Mouse (Mus musculus) hindbrain, embryonic 16.5 days (tissue): ENCODE measurements around the gene Gpr153. TPM values are rescaled to one million over a fixed set of nuclear protein-coding genes. Genes with fewer than 3 reads are reported as not detected.
"Not testable (repeated sequence)": the region's sequence is repeated elsewhere in the genome, so short reads cannot be mapped to it uniquely, and the experiment has no call there.

Experiments used
- ATAC-seq: fragments of 200-750 bp; cut with Nextera tagmentation; 2 replicates; pipeline ENCODE4 v1.8.0; 2017; ENCODE audit warnings: moderate TSS enrichment, moderate library complexity
- H3K27ac ChIP-seq: fragments of 300-500 bp; sonication (generic); 2 replicates; pipeline ENCODE4 v1.5.1; 2014; ENCODE audit warnings: low read depth, mild to moderate bottlenecking, control low read depth, low read length, moderate library complexity
- H3K27me3 ChIP-seq: fragments of 300-500 bp; sonication (generic); replicated peaks from 2 replicates; pipeline ENCODE4 v1.6.1; 2014; ENCODE audit warnings: low read length; ENCODE audit not compliant: control insufficient read depth, insufficient read depth
- H3K36me3 ChIP-seq: fragments of 300-500 bp; sonication (generic); 2 replicates; pipeline ENCODE4 v1.6.1; 2014; ENCODE audit warnings: mild to moderate bottlenecking, low read length, moderate library complexity, mixed read lengths; ENCODE audit not compliant: control insufficient read depth, insufficient read depth
- H3K4me1 ChIP-seq: fragments of 300-500 bp; sonication (generic); 2 replicates; pipeline ENCODE4 v1.6.1; 2014; ENCODE audit warnings: low read depth, low read length; ENCODE audit not compliant: control insufficient read depth, insufficient read depth
- H3K4me2 ChIP-seq: fragments of 300-500 bp; sonication (generic); 2 replicates; pipeline ENCODE4 v1.6.1; 2014; ENCODE audit warnings: mild to moderate bottlenecking, low read length, control low read depth, moderate library complexity
- H3K4me3 ChIP-seq: fragments of 300-500 bp; sonication (generic); 2 replicates; pipeline ENCODE4 v1.5.1; 2014; ENCODE audit warnings: mild to moderate bottlenecking, low read length, control low read depth, moderate library complexity
- H3K9ac ChIP-seq: fragments of 300-500 bp; sonication (generic); 2 replicates; pipeline ENCODE4 v1.6.1; 2014; ENCODE audit warnings: low read depth, mild to moderate bottlenecking, control low read depth, low read length, moderate library complexity
- H3K9me3 ChIP-seq: fragments of 300-500 bp; sonication (generic); 2 replicates; pipeline ENCODE4 v1.6.1; 2014; ENCODE audit warnings: mild to moderate bottlenecking, low read length, moderate library complexity; ENCODE audit not compliant: control insufficient read depth
- WGBS: fragments of 180-500 bp; shearing (Covaris S2); extraction: QIAGEN DNeasy Blood & Tissue Kit; methylation state at CpG from one replicate; pipeline ENCODE4 v1.1.7; 2014; 5-methylcytosine and 5-hydroxymethylcytosine counted together
- polyA plus RNA-seq: library from polyadenylated mRNA; unstranded; fragments of >200 nt; fragmentation: Nextera tagmentation; extraction: Ambion mirVana; gene quantifications from 2 replicates; pipeline ENCODE4 v1.2.1, GENCODE M21; 2015

Gene Gpr153
- polyA plus RNA-seq: 15.5 and 16.4 TPM in 2 replicates

- Histone ChIP-seq H3K36me3 (peaks cover 6% of the 10 kb centered on the region), H3K9me3 (no peaks in the 10 kb centered on the region), H3K4me3 (peak within 1 kb of the TSS; percentile 66), H3K9ac (peak within 1 kb of the TSS; percentile 82), H3K4me1 (peaks cover 27% of the 10 kb centered on the region), H3K27me3 (peaks cover 6% of the 10 kb centered on the region), H3K27ac (peak within 1 kb of the TSS; percentile 73), H3K4me2 (peak within 1 kb of the TSS; percentile 92)
- ATAC-seq: peak; percentile 84
- WGBS: under 1% methylated on average over 21 of the region's 48 CpGs
Measured at GRCm38 (mm10) chr4:152273621-152274236, at the start of gene Gpr153. Gene Gpr153 (plus strand): TSS chr4:152274232.

GRCm38 (mm10) chr4:152226901-152227486 is 47.0 kb upstream of the Gpr153 start:
- H3K9me3 ChIP-seq: no peaks in the 10 kb centered on the region
- ATAC-seq: peak; percentile 83
- H3K4me2 ChIP-seq: no peak overlapping the region
- H3K27me3 ChIP-seq: no peaks in the 10 kb centered on the region
- H3K9ac ChIP-seq: no peak overlapping the region
- H3K4me1 ChIP-seq: peaks cover 31% of the 10 kb centered on the region
- H3K4me3 ChIP-seq: no peak overlapping the region
- peak overlapping the region; percentile 60 for H3K27ac ChIP-seq
- WGBS: 57% methylated on average over 13 of the region's 13 CpGs
- H3K36me3 ChIP-seq: peaks cover 8% of the 10 kb centered on the region; the same call in 1 of the 2 replicates

- Histone ChIP-seq H3K9me3 (no peaks in the 10 kb centered on the region), H3K4me1 (peaks cover 22% of the 10 kb centered on the region), H3K4me3 (no peak overlapping the region), H3K9ac (no peak overlapping the region), H3K36me3 (peaks cover 11% of the 10 kb centered on the region; the same call in 1 of the 2 replicates), H3K27me3 (no peaks in the 10 kb centered on the region), H3K4me2 (no peak overlapping the region), H3K27ac (peak overlapping the region; percentile 60; the same call in 1 of the 2 replicates)
- no peak for ATAC-seq
- WGBS: 88% methylated on average over 12 of the region's 12 CpGs
Measured at GRCm38 (mm10) chr4:152227749-152228527, 46.1 kb upstream of the Gpr153 start.

GRCm38 (mm10) chr4:152230331-152230730 is 43.7 kb upstream of the Gpr153 start:
- not testable (repeated sequence) for H3K27ac ChIP-seq, H3K4me3 ChIP-seq, H3K4me2 ChIP-seq, ATAC-seq, H3K9ac ChIP-seq, H3K9me3 ChIP-seq, H3K27me3 ChIP-seq
- Histone ChIP-seq H3K4me1 (peaks cover 19% of the 10 kb centered on the region), H3K36me3 (peaks cover 10% of the 10 kb centered on the region; the same call in 1 of the 2 replicates)
- WGBS: 48% methylated on average over 4 of the region's 4 CpGs

- no peak for ATAC-seq
- Histone ChIP-seq H3K36me3 (peaks cover 10% of the 10 kb centered on the region; the same call in 1 of the 2 replicates), H3K4me1 (peaks cover 14% of the 10 kb centered on the region), H3K4me2 (no peak overlapping the region), H3K9me3 (no peaks in the 10 kb centered on the region), H3K27ac (no peak overlapping the region), H3K9ac (no peak overlapping the region), H3K27me3 (no peaks in the 10 kb centered on the region), H3K4me3 (no peak overlapping the region)
- 85% methylated on average over 7 of the region's 7 CpGs for WGBS
Measured at GRCm38 (mm10) chr4:152231326-152231725, 42.7 kb upstream of the Gpr153 start.

GRCm38 (mm10) chr4:152232411-152232903 is 41.6 kb upstream of the Gpr153 start:
- Histone ChIP-seq H3K9ac (no peak overlapping the region), H3K9me3 (no peaks in the 10 kb centered on the region), H3K4me3 (no peak overlapping the region), H3K4me2 (no peak overlapping the region), H3K4me1 (peaks cover 8% of the 10 kb centered on the region), H3K27me3 (no peaks in the 10 kb centered on the region), H3K27ac (no peak overlapping the region), H3K36me3 (peaks cover 13% of the 10 kb centered on the region; the same call in 1 of the 2 replicates)
- ATAC-seq: no peak
- WGBS: 88% methylated on average over 4 of the region's 4 CpGs

GRCm38 (mm10) chr4:152239974-152240373 is 34.1 kb upstream of the Gpr153 start:
- WGBS: 54% methylated on average over 4 of the region's 4 CpGs
- Histone ChIP-seq H3K4me2 (no peak overlapping the region), H3K27ac (no peak overlapping the region), H3K9me3 (no peaks in the 10 kb centered on the region), H3K27me3 (no peaks in the 10 kb centered on the region), H3K4me3 (no peak overlapping the region), H3K4me1 (peaks cover 1% of the 10 kb centered on the region; the same call in 1 of the 2 replicates), H3K9ac (no peak overlapping the region), H3K36me3 (peaks cover 21% of the 10 kb centered on the region)
- no peak for ATAC-seq

- WGBS: 93% methylated on average over 9 of the region's 9 CpGs
- Histone ChIP-seq H3K4me1 (peaks cover 12% of the 10 kb centered on the region), H3K9ac (no peak overlapping the region), H3K27me3 (no peaks in the 10 kb centered on the region), H3K4me3 (no peak overlapping the region), H3K4me2 (no peak overlapping the region), H3K27ac (no peak overlapping the region), H3K36me3 (peaks cover 12% of the 10 kb centered on the region), H3K9me3 (no peaks in the 10 kb centered on the region)
- ATAC-seq: no peak
Measured at GRCm38 (mm10) chr4:152243241-152243891, 30.7 kb upstream of the Gpr153 start.
